In the genomic region with DNA sequence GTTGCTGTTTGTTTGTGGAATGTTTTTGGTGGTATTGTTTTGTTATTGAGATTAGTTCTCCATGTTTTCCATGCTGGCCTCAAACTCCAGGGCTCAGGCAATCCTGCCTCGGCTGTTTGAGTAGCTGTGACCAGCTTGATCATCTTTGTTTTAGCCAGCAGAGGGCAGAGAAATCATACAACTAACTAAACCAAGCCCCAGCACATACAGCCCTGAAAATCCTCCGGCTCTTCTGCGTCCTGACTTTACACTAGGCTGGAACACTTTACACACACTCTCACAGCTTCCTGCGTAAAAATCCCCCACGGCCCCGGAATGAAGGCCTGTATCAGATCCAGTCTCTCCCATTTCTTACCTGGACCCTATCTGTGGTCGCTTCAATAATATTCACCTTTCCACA, we compare ENCODE assay signal across 8 mouse cellular contexts. TPM values are rescaled to one million over a fixed set of nuclear protein-coding genes. Genes with fewer than 3 reads are reported as not detected.
DNase-seq lines count a peak whose midpoint lies in the region; ATAC-seq and TF ChIP-seq lines count a peak whose summit lies in the region.

No protein-coding gene starts in this region.

- no peaks in the 10 kb centered on the region for H3K36me3 ChIP-seq in forebrain, postnatal 0 days (ENCODE audit: insufficient read depth)
- H3K36me3 ChIP-seq in forebrain, embryonic 13.5 days (ENCODE audit: poor library complexity, severe bottlenecking), result no peaks in the 10 kb centered on the region
- peaks cover 3% of the 10 kb centered on the region for H3K36me3 ChIP-seq in thymus, adult 2 months (ENCODE audit: control insufficient read depth, insufficient read depth, low read length)
- H3K36me3 ChIP-seq in hindbrain, embryonic 16.5 days (ENCODE audit: control insufficient read depth, insufficient read depth, low read length), result no peaks in the 10 kb centered on the region
- no peaks in the 10 kb centered on the region for H3K36me3 ChIP-seq in lung, embryonic 15.5 days

- TF ChIP-seq CTCF in forebrain, postnatal 0 days (IDR thresholded peaks at IDR 0.05; ENCODE audit: low read depth), result peak; percentile 47
- TF ChIP-seq CTCF in thymus, adult 2 months (IDR thresholded peaks at IDR 0.05; ENCODE audit: borderline replicate concordance, control insufficient read depth, extremely low read depth, insufficient read depth, low read length, poor library complexity), result no peak

- H3K4me1 ChIP-seq in forebrain, postnatal 0 days (ENCODE audit: insufficient read depth), result no peaks in the 10 kb centered on the region
- H3K4me1 ChIP-seq in forebrain, embryonic 13.5 days, result peaks cover 5% of the 10 kb centered on the region; the same call in 1 of the 2 replicates
- no peaks in the 10 kb centered on the region for H3K4me1 ChIP-seq in thymus, adult 2 months (replicated peaks; ENCODE audit: control insufficient read depth, insufficient read depth, low read length)
- H3K4me1 ChIP-seq in hindbrain, embryonic 16.5 days (ENCODE audit: control insufficient read depth, insufficient read depth, low read depth, low read length), result no peaks in the 10 kb centered on the region
- H3K4me1 ChIP-seq in lung, embryonic 15.5 days, result no peaks in the 10 kb centered on the region

- H3K27me3 ChIP-seq in forebrain, postnatal 0 days (ENCODE audit: insufficient read depth, low read length), result no peaks in the 10 kb centered on the region
- H3K27me3 ChIP-seq in forebrain, embryonic 13.5 days, result no peaks in the 10 kb centered on the region
- H3K27me3 ChIP-seq in thymus, adult 2 months (ENCODE audit: control insufficient read depth, insufficient read depth, low read length), result no peaks in the 10 kb centered on the region
- H3K27me3 ChIP-seq in hindbrain, embryonic 16.5 days (replicated peaks; ENCODE audit: control insufficient read depth, insufficient read depth, low read length), result no peaks in the 10 kb centered on the region
- no peaks in the 10 kb centered on the region for H3K27me3 ChIP-seq in lung, embryonic 15.5 days

- H3K4me3 ChIP-seq in forebrain, postnatal 0 days (ENCODE audit: low read depth, low read length), result no peak overlapping the region
- H3K4me3 ChIP-seq in forebrain, embryonic 13.5 days, result no peak overlapping the region
- no peak overlapping the region for H3K4me3 ChIP-seq in thymus, adult 2 months (ENCODE audit: control insufficient read depth, insufficient read depth, low read length)
- H3K4me3 ChIP-seq in hindbrain, embryonic 16.5 days (ENCODE audit: low read length), result no peak overlapping the region
- no peak overlapping the region for H3K4me3 ChIP-seq in lung, embryonic 15.5 days

- H3K27ac ChIP-seq in forebrain, postnatal 0 days (ENCODE audit: low read depth, low read length), result no peak overlapping the region
- no peak overlapping the region for H3K27ac ChIP-seq in forebrain, embryonic 13.5 days
- no peak overlapping the region for H3K27ac ChIP-seq in thymus, adult 2 months (ENCODE audit: control insufficient read depth, insufficient read depth, low read length)
- no peak overlapping the region for H3K27ac ChIP-seq in hindbrain, embryonic 16.5 days (ENCODE audit: low read depth, low read length)
- H3K27ac ChIP-seq in lung, embryonic 15.5 days, result no peak overlapping the region

- no peak overlapping the region for H3K4me2 ChIP-seq in forebrain, postnatal 0 days (ENCODE audit: low read depth)
- H3K4me2 ChIP-seq in forebrain, embryonic 13.5 days, result no peak overlapping the region
- no peak overlapping the region for H3K4me2 ChIP-seq in hindbrain, embryonic 16.5 days (ENCODE audit: low read length)
- H3K4me2 ChIP-seq in lung, embryonic 15.5 days, result peak overlapping the region; percentile 7; the same call in 1 of the 2 replicates

- TF ChIP-seq POLR2A in thymus, adult 2 months (IDR thresholded peaks at IDR 0.05; ENCODE audit: control insufficient read depth, extremely low read depth, insufficient read depth, low read length, poor library complexity), result no peak

- peak; percentile 51 for DNase-seq in forebrain, postnatal 0 days
- peak; percentile 14 for DNase-seq in thymus, postnatal 4 days
- DNase-seq in thymus, adult 2 months, result no peak
- DNase-seq in right cerebral cortex, postnatal 14 days, result peak; percentile 9
- no peak for DNase-seq in cerebellum, adult 9-10 months

- H3K9me3 ChIP-seq in forebrain, postnatal 0 days (ENCODE audit: low read length), result no peaks in the 10 kb centered on the region
- no peaks in the 10 kb centered on the region for H3K9me3 ChIP-seq in forebrain, embryonic 13.5 days (replicated peaks)
- no peaks in the 10 kb centered on the region for H3K9me3 ChIP-seq in hindbrain, embryonic 16.5 days (ENCODE audit: control insufficient read depth, low read length)
- no peaks in the 10 kb centered on the region for H3K9me3 ChIP-seq in lung, embryonic 15.5 days

- ATAC-seq in forebrain, postnatal 0 days, result peak; percentile 76
- ATAC-seq in forebrain, embryonic 13.5 days, result no peak
- peak; percentile 87 for ATAC-seq in hindbrain, embryonic 16.5 days
- no peak; the same call in 1 of the 2 replicates for ATAC-seq in lung, embryonic 15.5 days (ENCODE audit: borderline replicate concordance, extremely low read depth, low FRiP score, low TSS enrichment)

- no peak overlapping the region for H3K9ac ChIP-seq in forebrain, postnatal 0 days
- no peak overlapping the region for H3K9ac ChIP-seq in forebrain, embryonic 13.5 days
- no peak overlapping the region for H3K9ac ChIP-seq in hindbrain, embryonic 16.5 days (ENCODE audit: low read depth, low read length)
- H3K9ac ChIP-seq in lung, embryonic 15.5 days, result no peak overlapping the region

- WGBS in forebrain, postnatal 0 days, result 30% methylated on average over 7 of the region's 7 CpGs
- WGBS in forebrain, embryonic 13.5 days, result 35% methylated on average over 7 of the region's 7 CpGs
- 66% methylated on average over 7 of the region's 7 CpGs for WGBS in thymus, adult 2 months
- WGBS in hindbrain, embryonic 16.5 days, result 29% methylated on average over 7 of the region's 7 CpGs
- 19% methylated on average over 7 of the region's 7 CpGs for WGBS in lung, embryonic 15.5 days

RNA-seq across cellular contexts. Expression of a gene that starts 6.6 kb away (rescaled TPM):
- total RNA-seq in forebrain, postnatal 0 days (2014; rRNA removed), result 1.2 and 2.0 TPM in 2 replicates
- 2.3 and 2.4 TPM in 2 replicates for polyA plus RNA-seq in forebrain, postnatal 0 days (2015; fragmentation: Nextera tagmentation; extraction: Ambion mirVana)
- polyA plus RNA-seq in forebrain, embryonic 13.5 days (2015; fragmentation: Nextera tagmentation; extraction: Ambion mirVana), result 2.9 and 3.8 TPM in 2 replicates
- polyA plus RNA-seq in thymus, adult 2 months (2012; rRNA removed), result 34.9 and 48.1 TPM in 2 replicates
- polyA plus RNA-seq in hindbrain, embryonic 16.5 days (2015; fragmentation: Nextera tagmentation; extraction: Ambion mirVana), result 1.3 and 2.8 TPM in 2 replicates
- 6.3 and 6.5 TPM in 2 replicates for polyA plus RNA-seq in lung, embryonic 15.5 days (2015; fragmentation: Nextera tagmentation; extraction: Ambion mirVana)

RNA-seq across cellular contexts. Expression of a gene that starts 14.2 kb away (rescaled TPM):
- total RNA-seq in forebrain, postnatal 0 days (2014; rRNA removed), result not detected in 2 replicates
- polyA plus RNA-seq in forebrain, postnatal 0 days (2015; fragmentation: Nextera tagmentation; extraction: Ambion mirVana), result not detected in 2 replicates
- polyA plus RNA-seq in forebrain, embryonic 13.5 days (2015; fragmentation: Nextera tagmentation; extraction: Ambion mirVana), result not detected in 2 replicates
- 0.43 and 0.53 TPM in 2 replicates for polyA plus RNA-seq in thymus, adult 2 months (2012; rRNA removed)
- polyA plus RNA-seq in hindbrain, embryonic 16.5 days (2015; fragmentation: Nextera tagmentation; extraction: Ambion mirVana), result 0.06 TPM in 1 of 2 replicates, not detected in the other
- polyA plus RNA-seq in lung, embryonic 15.5 days (2015; fragmentation: Nextera tagmentation; extraction: Ambion mirVana), result not detected in 2 replicates

RNA-seq across cellular contexts. Expression of a gene that starts 30.6 kb away (rescaled TPM):
- total RNA-seq in forebrain, postnatal 0 days (2014; rRNA removed), result not detected in 2 replicates
- not detected in 2 replicates for polyA plus RNA-seq in forebrain, postnatal 0 days (2015; fragmentation: Nextera tagmentation; extraction: Ambion mirVana)
- polyA plus RNA-seq in forebrain, embryonic 13.5 days (2015; fragmentation: Nextera tagmentation; extraction: Ambion mirVana), result not detected in 2 replicates
- 0.26 TPM in 1 of 2 replicates, not detected in the other for polyA plus RNA-seq in thymus, adult 2 months (2012; rRNA removed)
- not detected in 2 replicates for polyA plus RNA-seq in hindbrain, embryonic 16.5 days (2015; fragmentation: Nextera tagmentation; extraction: Ambion mirVana)
- polyA plus RNA-seq in lung, embryonic 15.5 days (2015; fragmentation: Nextera tagmentation; extraction: Ambion mirVana), result not detected in 2 replicates

RNA-seq across cellular contexts. Expression of a gene that starts 42.0 kb away (rescaled TPM):
- total RNA-seq in forebrain, postnatal 0 days (2014; rRNA removed), result 0.31 and 3.1 TPM in 2 replicates
- polyA plus RNA-seq in forebrain, postnatal 0 days (2015; fragmentation: Nextera tagmentation; extraction: Ambion mirVana), result 0.29 and 1.3 TPM in 2 replicates
- 0.12 and 0.21 TPM in 2 replicates for polyA plus RNA-seq in forebrain, embryonic 13.5 days (2015; fragmentation: Nextera tagmentation; extraction: Ambion mirVana)
- polyA plus RNA-seq in thymus, adult 2 months (2012; rRNA removed), result 0.28 and 0.42 TPM in 2 replicates
- polyA plus RNA-seq in hindbrain, embryonic 16.5 days (2015; fragmentation: Nextera tagmentation; extraction: Ambion mirVana), result 0.33 and 0.54 TPM in 2 replicates
- not detected in 2 replicates for polyA plus RNA-seq in lung, embryonic 15.5 days (2015; fragmentation: Nextera tagmentation; extraction: Ambion mirVana)

Comparison
In these comparisons a context has a peak if more than half of its experiments do, and no peak if none do; other contexts are left out.
1. ATAC-seq: peak in forebrain, postnatal 0 days (single experiment) and hindbrain, embryonic 16.5 days (single experiment); none in forebrain, embryonic 13.5 days (single experiment) and lung, embryonic 15.5 days (single experiment).
2. DNase-seq: peak in forebrain, postnatal 0 days (single experiment), thymus, postnatal 4 days (single experiment) and right cerebral cortex, postnatal 14 days (single experiment); none in thymus, adult 2 months (single experiment) and cerebellum, adult 9-10 months (single experiment).